Mouse (Mus musculus) WW6 (cell line): ENCODE data around the gene Atp6v0e2.

Source experiments
- DNase-seq: peaks from one replicate; pipeline ENCODE4 v3.0.0-alpha.2; 2013; ENCODE audit warnings: low read depth, low spot score

Gene Atp6v0e2

GRCm38 (mm10) chr6:48573280-48573679, 35.9 kb downstream of the Atp6v0e2 start:
- DNase-seq = no peak

- DNase-seq = no peak
Observed at GRCm38 (mm10) chr6:48573981-48574380, 36.6 kb downstream of the Atp6v0e2 start.

- no peak for DNase-seq
Observed at GRCm38 (mm10) chr6:48578736-48579135, 41.3 kb downstream of the Atp6v0e2 start.

- no peak for DNase-seq
Observed at GRCm38 (mm10) chr6:48579215-48579648, 41.8 kb downstream of the Atp6v0e2 start.

DNA sequence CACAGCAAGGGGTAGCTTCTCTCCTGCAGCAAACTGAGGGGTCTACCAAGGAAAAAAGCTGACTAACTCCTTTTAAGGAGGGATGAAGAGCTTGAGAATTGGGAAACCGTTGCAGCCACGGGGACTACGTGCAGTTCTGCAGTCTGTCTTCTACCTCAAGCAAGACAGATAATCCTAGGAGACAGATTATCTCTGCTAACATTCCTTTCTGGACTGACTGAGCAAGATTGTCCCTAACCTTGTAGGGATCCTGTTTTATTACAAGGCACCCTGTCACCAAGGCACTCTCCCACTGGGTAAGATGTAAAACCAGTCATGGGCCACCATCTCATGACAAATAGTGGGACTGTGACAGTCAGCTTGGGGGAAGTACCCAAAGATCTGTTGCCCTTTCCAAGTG, 43.8 kb downstream of the Atp6v0e2 start:
- no peak for DNase-seq

DNA sequence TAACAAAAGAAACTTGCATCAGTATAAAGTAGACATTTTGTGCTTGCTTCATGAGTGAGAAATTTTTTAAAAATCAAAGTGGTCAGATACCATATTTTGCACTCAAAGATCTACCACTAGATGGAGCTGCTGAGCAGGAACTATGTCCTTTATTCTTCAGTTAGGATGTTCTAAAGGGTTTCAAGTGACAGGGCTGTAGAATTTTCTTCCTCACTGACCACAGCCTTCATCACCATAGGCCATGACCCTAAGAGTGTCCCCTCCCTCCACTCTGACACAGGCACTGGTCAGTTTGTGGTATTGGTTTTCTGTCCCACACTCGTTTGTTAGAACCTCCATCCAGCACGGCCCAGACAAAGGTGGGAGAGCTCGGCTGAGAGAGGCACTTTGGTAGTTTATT, 44.6 kb downstream of the Atp6v0e2 start:
- no peak for DNase-seq

GRCm38 (mm10) chr6:48589194-48589750, 51.9 kb downstream of the Atp6v0e2 start, which contains the start of gene Gm45021:
Gene Gm45021, plus strand, starts transcription at chr6:48589610.
- no peak for DNase-seq
